Mouse (Mus musculus) liver, adult 10 weeks (tissue): Measurements from ENCODE around the gene Nisch. TPM values are rescaled to one million over a fixed set of nuclear protein-coding genes. Genes with fewer than 3 reads are reported as not detected.

Experiments
- polyA plus RNA-seq: library from polyadenylated mRNA; stranded (reverse); fragments of 350-450 nt; fragmentation: Illumina TruSeq; extraction: RNeasy Lipid Tissue Mini Kit (QIAGEN cat#74804); gene quantifications from one replicate; pipeline ENCODE4 v1.2.3, GENCODE M21; 2014; ENCODE audit warnings: low read depth, low replicate concordance

The Nisch gene
- 33.3 TPM for polyA plus RNA-seq

DNA sequence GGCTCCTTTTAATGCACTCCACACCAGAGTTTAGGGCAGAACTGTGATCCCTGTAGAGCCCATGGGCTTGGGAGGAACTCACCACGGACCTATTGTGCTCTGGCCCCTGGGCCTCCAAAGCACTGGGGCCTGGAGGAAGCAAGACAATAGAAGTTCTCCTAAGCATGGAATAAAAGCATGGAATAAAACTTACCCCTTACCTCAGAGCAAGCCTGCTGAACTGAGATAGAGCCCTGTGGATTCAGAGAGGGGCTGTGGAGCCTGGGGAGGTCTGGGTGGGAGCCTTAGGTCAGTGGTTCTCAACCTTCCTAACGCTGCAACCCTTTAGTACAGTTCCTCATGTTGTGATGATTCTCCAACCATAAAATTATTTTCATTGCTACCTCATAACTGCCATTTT is at the start of gene Nisch:
Gene Nisch (minus strand): TSS at position 101 of the 400 bp plus-strand sequence.

DNA sequence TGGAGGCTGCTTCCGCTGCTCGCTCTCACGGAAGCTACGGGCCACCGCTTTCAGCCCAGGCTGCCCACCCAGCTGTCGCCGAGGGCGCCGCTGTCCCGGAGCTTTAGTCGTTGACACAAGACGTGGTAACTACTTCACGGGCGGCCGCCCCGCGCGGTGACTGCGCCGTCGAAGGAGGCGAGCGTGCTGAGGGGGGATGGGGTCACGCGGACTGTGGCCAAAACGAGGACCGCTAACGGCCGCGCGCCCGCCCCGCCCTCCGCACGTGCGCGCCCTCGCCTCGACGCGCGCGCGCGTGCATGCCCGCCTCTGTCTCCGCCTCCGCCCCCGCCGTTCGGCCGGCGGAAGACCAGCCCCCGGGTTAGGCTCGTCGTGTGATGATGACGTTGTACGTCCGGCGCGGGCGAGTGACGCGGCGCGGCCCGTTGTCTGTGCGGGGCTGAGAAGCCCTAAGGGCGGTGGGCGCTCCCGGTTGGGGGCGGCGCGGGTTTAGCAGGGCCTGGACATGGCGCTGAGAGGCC is 34.4 kb upstream of the Nisch start, which contains the start of the genes Phf7 and Bap1:
Gene Phf7 (minus strand): TSS at position 234 of the 521 bp plus-strand sequence.
Gene Bap1 (plus strand): TSS at position 367 of the 521 bp plus-strand sequence.

DNA sequence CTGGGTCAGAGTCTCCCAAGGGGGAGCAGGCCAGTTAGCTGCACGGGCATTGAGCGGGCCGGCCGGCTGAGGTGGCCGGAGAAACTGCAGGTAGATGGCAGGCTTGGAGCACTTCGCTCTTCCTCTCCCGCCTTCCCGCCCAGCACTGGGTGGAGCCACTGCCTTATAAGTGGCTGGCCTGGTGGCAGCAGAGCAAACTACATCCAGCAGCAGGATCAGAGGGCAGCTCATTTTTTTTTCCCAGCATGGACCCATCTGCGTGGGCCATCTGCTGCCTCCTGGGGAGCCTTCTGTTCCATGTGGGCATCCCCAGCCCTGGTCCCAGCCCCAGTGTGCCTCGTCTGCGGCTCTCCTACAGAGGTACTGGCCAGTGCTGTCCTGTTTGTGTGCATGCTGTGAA is 920 bp upstream of the Nisch start, which contains the start of gene Sema3g:
Gene Sema3g (plus strand): TSS at position 195 of the 400 bp plus-strand sequence.

DNA sequence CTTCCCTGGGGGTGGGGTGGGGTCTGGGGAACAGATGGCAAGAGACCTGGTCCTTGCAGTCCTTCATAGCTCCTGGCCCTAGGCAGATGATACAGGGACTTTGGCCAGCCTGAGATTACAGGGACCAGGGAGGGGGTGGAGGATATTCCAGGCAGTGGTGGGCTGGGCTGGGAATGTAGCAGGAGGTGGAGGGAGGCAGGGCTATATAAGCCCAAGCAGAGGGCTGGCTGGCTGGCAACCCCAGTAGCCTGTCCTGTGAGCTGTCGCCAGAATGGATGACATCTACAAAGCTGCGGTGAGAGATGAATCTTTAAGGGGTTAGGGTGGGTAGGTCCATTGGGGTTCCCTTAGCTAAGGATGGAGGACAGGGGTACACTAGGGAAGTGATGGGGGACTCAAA is 8.7 kb downstream of the Nisch start, which contains the start of gene Tnnc1:
Gene Tnnc1 (plus strand): TSS at position 229 of the 400 bp plus-strand sequence.

DNA sequence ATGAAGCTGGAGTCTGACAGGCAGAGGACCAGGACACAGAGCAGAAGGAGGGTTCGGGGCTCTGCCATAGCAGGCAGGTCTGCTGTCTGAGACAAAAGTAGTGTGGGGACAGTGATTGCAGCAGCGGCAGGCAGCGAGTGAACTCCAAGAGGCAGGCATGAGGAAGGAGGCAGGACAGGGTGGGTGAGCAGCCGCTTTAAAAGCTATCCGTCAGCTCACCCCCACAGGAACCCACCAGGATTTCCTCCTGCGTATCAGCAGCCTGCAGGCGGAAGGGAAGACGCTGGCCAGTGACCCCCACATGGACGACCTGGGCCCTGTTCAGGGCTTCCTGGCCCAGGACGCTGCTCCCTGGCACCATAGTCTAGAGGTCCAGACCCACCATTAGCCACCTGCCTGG is 48.3 kb downstream of the Nisch start, which contains the start of gene Stab1:
Gene Stab1 (minus strand): TSS at position 217 of the 400 bp plus-strand sequence.

DNA sequence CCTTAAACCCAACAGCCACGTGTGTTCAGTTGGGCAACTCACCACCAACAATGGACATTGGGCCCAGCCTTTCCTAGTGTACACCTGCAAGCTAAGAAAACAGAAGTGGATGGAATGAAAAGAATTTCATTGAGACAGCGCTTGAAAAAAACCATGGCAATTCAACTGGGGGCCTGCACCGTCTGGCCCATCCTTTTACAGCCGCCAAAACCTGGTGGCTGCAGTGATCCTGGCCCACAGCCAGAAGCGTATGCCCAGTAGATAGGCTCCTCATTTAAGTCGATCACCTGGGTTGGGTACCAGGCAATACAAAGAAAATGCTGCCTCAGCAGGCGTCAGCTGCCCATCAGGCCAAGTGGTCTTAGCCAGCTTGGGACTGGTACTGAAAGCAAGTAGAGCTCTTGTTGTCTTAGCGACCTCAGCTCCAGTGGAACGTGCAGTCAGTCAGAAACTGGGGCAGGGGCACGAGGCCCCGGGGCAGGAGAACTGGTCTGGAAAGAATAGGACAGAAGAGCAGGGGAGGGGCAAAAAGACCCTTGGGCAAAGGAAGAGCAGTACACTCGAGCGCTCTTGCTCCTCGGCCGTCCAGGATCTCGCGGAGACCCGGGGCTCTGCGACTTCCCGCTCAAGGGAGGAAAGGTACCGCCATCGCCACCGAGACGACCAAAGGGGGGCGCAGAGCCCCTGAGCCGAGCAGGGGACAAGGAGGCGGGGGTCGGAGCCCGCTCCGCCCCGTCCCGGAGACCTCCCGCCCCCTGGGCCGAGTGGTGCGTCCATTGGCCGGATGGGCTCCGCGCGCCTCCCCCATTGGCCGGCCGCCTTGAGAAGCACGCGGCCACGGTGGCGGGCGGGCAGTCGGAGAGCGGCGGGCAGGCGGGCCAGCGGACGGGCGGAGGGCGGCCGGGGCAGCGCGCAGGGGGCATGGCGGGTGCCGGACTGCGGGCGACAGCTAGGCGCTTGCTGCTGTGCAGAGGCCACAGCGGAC is 86.2 kb downstream of the Nisch start, which contains the start of gene Nt5dc2:
Gene Nt5dc2 (plus strand): TSS at position 818 of the 985 bp plus-strand sequence.

DNA sequence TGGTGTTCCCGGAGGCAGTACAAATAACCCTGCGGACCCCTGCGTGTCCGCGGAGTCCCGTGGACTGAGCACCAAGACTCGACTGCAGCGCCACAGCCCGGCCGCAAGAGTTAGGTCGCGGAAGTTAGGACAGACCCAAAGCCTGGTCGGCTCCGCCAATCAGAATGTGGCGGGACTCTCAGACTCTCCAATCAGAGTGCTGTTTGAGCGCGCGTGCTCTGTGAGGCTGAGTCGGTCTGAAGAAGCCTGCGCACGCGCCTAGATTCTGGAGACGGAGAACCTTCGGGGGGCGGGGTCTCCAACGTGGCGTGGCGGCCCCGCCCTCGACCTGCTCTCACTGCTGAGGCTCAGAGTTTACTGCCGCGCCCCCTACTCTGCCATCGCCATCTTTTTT is 87.9 kb downstream of the Nisch start, which contains the start of gene Smim4:
Gene Smim4 (minus strand): TSS at position 131 of the 394 bp plus-strand sequence.

Other genes starting within 250 kb of the Nisch start
- 24.5 TPM for gene Glt8d1, start 215.5 kb downstream of the Nisch start, polyA plus RNA-seq
- gene Spcs1, start 215.3 kb downstream of the Nisch start, polyA plus RNA-seq: 263 TPM
- 18.6 TPM for gene Pbrm1, start 197.8 kb downstream of the Nisch start, polyA plus RNA-seq
- 73.8 TPM for gene Gnl3, start 197.8 kb downstream of the Nisch start, polyA plus RNA-seq
- gene Smim4, start 88.0 kb downstream of the Nisch start, polyA plus RNA-seq: 5.5 TPM
- gene Nt5dc2, start 85.9 kb downstream of the Nisch start, polyA plus RNA-seq: not detected
- 10.0 TPM for gene Stab1, start 48.3 kb downstream of the Nisch start, polyA plus RNA-seq
- gene Tnnc1, start 8.6 kb downstream of the Nisch start, polyA plus RNA-seq: 0.87 TPM
- gene Sema3g, start 914 bp upstream of the Nisch start, polyA plus RNA-seq: not detected
- 9.4 TPM for gene Phf7, start 34.4 kb upstream of the Nisch start, polyA plus RNA-seq
- gene Bap1, start 34.5 kb upstream of the Nisch start, polyA plus RNA-seq: 4.4 TPM
- gene Dnah1, start 107.0 kb upstream of the Nisch start, polyA plus RNA-seq: not detected
- 53.0 TPM for gene Capn7, start 119.7 kb upstream of the Nisch start, polyA plus RNA-seq
- gene Sh3bp5, start 219.1 kb upstream of the Nisch start, polyA plus RNA-seq: 53.7 TPM